Mouse (Mus musculus) layer of hippocampus, adult 18-20 months (tissue): ENCODE measurements around the gene Aars. TPM values are rescaled to one million over a fixed set of nuclear protein-coding genes. Genes with fewer than 3 reads are reported as not detected.
A peak's percentile ranks its signal among the peaks of the same experiment; 100 is the strongest.
"Not testable (repeated sequence)": the region's sequence is repeated elsewhere in the genome, so short reads cannot be mapped to it uniquely, and the experiment has no call there.

Source experiments
- DNase-seq, 2 experiments: peaks; one replicate each; pipeline ENCODE4 v3.0.0; 2022; ENCODE audit warnings: low spot score in 2 of 2
- long read RNA-seq: library from polyadenylated mRNA; stranded (forward); transcript quantifications from one replicate; pipeline ENCODE4 v2.0.0, GENCODE M21; 2021
- total RNA-seq, 2 experiments: library from RNA; stranded (reverse); gene quantifications; 2 replicates each; pipeline ENCODE4 v1.2.3; 2021

Aars gene
- total RNA-seq: 10 to 100 TPM; 82.2 to 91.4 TPM
- long read RNA-seq, full-length matches to known transcripts: 107 of 205 reads
- long read RNA-seq, partial matches to known transcripts: 30 of 205 reads
- long read RNA-seq, other reads (novel, unspliced or antisense): 68 of 205 reads

- DNase-seq: no peak
Measured at GRCm38 (mm10) chr8:111032916-111033315, at the start of gene Aars. Gene Aars, plus strand, starts transcription at chr8:111033144.

DNA sequence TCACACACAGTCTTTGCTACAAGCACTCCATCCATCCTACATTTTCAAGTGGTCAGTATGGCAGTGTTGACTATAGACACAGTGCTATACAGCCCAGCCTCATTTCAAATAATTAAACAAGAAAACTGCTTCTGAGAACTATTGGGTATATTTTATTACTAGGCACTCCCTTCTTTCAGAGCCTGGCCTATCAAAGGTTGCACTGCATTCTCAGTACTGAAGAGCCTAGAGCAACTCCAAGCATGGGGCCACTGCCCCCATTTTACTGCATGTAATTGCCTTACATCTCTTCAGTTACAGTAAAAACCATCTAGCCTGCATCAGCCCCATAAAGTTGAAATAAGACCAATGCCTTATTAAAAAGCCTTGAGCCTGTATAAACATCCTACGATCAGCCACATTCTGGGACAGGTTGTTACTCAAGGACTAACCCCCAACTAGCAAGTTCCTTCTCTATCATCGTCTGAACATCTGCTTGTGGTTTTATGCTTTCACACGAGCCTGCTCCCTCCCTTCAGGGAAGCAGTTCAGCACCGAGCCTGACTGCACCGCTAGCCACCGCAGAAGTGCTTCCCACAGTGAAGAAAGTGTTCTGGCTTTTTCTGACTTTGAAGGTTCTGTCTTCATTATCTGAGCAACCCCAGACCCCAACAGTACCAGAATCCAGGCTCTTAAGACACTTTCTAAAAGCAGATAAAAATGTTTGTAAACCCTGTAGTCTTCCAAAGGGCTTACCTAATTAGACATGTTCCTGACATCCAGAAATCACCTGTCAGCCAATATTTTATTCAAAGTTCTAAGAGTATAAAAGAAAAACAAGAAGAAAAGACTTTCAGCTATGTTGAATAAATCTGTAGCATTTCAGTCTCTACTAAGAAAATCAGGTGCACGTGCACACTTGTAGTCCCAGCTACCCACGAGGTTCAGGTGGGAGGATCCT lies 44.9 kb upstream of the Aars start:
- DNase-seq: no peak

DNA sequence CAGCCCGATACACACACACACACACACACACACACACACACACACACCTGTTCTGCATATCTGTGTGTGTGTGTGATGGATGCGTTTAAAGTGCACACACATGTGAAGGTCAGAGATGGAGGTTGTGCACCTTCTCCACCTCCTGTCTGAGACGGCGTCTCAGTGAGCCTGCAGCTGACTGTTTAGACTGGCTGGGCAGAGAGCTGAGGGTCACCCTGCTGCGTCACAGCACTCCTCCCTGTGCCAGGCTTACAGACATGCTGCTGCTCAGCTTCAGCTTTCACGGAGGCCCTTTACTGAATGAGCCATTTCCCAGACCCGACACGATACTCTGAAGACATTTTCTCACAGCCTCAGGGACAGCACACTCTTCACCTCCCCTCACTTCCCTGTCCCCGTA lies 42.9 kb upstream of the Aars start:
- no peak for DNase-seq

- no peak for DNase-seq
Measured at GRCm38 (mm10) chr8:110996641-110997430, 36.1 kb upstream of the Aars start.

- DNase-seq: peak; percentile 82 to 94
Measured at GRCm38 (mm10) chr8:110997547-110998531, 35.1 kb upstream of the Aars start, which contains the start of gene Ddx19a. Gene Ddx19a, minus strand, starts transcription at chr8:110997800.

GRCm38 (mm10) chr8:111010230-111010991 lies 22.5 kb upstream of the Aars start:
- DNase-seq: not testable (repeated sequence)

DNA sequence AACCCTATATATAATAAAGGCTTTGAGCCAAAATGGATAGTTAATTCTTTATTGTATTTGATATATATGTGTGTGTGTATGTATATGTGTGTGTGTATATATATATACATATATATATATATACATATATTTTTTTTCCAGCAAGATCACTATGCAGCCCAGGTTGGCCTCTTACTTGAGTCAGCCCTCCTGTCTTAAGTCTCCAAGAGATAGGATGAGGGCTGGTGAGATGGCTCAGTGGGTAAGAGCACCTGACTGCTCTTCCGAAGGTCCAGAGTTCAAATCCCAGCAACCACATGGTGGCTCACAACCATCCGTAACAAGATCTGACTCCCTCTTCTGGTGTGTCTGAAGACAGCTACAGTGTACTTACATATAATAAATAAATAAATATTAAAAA lies 6.3 kb upstream of the Aars start:
- not testable (repeated sequence) for DNase-seq

- peak; percentile 86 to 91 for DNase-seq
Measured at GRCm38 (mm10) chr8:111027391-111027937, 5.5 kb upstream of the Aars start.

GRCm38 (mm10) chr8:111029589-111029988 lies 3.4 kb upstream of the Aars start:
- no peak for DNase-seq

DNA sequence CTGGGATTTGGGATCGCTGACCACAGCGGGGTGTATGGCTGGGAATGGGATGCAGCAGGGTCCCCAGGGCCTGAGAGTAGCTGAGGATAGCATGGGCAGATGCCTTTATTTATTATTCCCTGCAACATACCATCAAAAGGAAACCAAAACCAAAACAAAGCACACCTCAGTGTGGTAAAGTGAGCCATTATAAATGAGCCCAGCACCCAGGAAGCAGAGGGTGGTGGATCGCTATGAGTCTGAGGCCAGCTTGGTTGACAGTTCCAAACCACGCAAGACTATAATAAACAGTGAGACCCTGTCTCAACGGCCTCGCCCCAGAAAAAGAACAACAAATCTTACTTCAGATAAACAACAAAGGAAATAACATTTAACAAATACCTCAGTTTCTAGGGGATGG lies 2.9 kb upstream of the Aars start:
- no peak for DNase-seq

DNA sequence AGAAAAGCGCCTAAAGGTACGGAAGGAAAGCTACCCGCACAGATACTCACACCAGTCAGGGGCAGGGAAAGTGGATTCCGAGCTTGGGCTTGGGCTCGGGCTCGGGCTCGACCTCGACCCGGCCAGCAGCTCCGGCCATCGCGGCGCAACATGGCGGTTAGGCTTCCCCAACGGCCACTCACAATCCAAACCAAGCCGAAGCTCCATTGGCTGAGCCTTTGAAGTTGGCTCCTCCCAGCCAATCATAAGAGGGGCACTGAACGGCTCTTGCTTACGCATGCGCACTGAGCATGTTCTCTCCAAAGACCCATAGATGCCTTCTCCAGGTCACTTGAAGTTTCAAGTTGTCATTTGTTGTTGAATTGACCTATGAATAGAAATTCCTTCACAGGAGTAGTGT lies 1.4 kb upstream of the Aars start, which contains the start of gene Ddx19b:
Ddx19b (minus strand) TSS at position 180 of the 400 bp plus-strand sequence.
- DNase-seq: no peak

DNA sequence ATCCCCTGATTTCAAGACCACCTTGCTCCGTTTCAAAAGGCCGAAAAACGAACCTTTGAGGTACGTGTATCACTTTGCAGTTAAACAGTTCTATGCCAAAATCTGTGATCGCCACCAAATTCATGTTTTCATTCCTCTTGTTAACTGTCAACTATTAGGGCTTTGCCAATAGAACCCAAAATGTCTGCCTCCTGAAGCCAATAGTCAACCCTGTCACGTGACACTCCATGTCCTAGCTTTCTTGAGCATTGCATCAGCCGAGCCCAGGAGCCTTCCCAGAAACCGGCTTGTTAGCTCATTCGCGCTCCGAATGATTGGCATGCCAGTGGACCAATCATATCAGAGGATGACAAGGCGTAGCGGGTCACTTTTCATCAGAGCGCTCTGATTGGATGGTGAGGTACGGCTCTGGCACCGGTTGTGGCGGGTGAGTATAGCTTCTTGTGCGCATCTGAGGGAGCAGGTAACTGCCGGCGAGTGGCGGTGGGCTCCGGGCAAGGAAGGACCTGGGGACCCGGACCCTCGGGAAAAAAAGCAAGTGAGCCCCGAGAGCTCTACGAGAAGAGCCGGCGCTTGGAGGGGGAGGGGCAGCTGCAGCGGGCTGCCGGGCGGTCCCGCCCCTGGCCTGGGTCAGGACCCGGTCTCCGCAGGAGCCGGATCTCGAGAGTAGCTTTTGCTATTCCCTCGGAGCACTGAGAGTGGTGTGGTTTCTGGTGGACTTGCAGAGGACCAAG lies 705 bp downstream of the Aars start:
- peak; percentile 98 to 100 for DNase-seq

DNA sequence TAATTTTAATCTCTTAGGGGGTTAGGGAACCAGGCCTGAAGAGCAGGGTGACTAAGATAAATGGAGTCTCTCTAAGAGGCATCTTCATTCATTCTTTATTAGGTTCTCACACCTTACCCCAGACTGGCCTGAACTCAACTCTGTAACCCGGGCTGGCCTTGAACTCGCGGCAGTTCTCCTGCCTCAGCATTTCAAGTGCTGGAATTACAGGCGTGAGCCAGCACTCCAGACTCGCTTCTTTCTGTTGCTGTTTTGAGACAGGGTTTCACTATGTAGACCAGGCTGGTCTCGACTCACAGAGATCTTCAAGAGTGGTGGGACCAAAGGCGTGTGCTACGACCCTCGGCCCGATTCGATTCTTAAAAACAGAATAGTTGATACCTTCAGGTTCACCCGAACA lies 1.3 kb downstream of the Aars start:
- peak in 1 of 2 experiments; percentile 20 for DNase-seq

- no peak for DNase-seq
Measured at GRCm38 (mm10) chr8:111036591-111036990, 3.6 kb downstream of the Aars start.

GRCm38 (mm10) chr8:111042546-111042945 lies 9.6 kb downstream of the Aars start:
- DNase-seq: no peak

DNA sequence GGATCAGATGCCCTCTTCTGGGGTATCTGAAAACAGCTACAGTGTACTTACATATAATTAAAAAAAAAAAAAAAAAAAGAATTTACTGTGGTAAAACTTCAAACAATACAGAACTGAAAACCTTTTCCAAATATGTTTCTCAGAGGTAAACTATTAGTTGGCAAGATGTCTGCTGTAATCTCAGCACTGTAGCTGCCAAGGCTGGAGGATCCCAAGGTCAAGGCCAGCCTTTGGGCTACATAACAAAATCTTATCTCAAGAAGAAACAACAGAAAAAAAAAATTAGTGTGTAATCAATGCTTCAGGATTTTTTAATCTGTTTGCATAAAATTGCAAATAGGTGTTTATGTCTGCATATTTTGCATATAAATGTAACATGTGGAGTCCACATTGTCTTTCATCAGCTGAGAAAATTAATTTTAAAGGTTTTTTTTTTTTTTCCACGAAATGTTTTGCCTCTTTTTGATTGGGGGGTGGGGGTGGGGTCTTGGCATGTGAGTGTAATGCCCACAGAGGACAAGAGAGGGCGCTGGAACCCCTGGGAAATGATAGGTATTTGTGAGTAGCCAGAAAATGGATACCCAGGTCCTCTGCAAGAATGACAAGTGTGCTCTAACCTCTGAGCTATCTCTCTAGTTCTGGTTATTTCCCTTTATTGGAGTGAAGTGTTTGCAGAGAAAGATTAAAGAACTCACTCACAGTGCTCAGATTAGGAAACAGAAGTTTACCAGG lies 11.2 kb downstream of the Aars start:
- DNase-seq: no peak

- DNase-seq: no peak
Measured at GRCm38 (mm10) chr8:111048694-111049093, 15.8 kb downstream of the Aars start.

DNA sequence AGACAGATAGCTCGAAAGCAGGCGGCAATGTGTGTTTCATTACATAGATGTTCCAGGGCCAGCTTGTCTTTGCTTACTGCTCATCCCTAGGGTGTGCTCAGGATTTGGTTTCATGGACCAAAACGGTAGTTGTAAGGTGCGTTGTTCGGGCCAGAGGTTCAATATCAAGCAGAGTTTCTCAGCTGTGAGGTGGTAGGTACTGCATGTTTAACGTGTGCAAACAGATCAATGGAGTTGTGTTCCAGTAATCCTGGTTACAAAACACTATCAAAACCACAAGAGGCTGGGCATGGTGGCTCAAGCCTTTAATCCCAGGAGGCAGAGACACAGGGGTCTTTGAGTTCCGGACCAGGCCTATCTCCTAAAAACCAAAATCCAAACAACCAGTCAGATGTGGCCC lies 16.2 kb downstream of the Aars start:
- no peak for DNase-seq
